Mouse (Mus musculus) liver, embryonic 12.5 days (tissue): ENCODE measurements at regions not wholly inside any gene's neighbourhood (a gene's known extent, or its start where the extent isn't known, plus 50 kb on each side); places are given as distances from the start of the nearest gene placed in this dataset.

Experiments used
- ATAC-seq: fragments of 200-750 bp; cut with Nextera tagmentation; 2 replicates; pipeline ENCODE4 v1.8.0; 2017; ENCODE audit warnings: moderate number of reproducible peaks, mild to moderate bottlenecking, moderate library complexity
- H3K27ac ChIP-seq: fragments of 300-500 bp; sonication (generic); 2 replicates; pipeline ENCODE4 v1.5.1; 2016; ENCODE audit warnings: mild to moderate bottlenecking
- H3K27me3 ChIP-seq: fragments of 300-500 bp; sonication (generic); replicated peaks from 2 replicates; pipeline ENCODE4 v1.6.1; 2016; ENCODE audit warnings: mild to moderate bottlenecking, moderate library complexity
- H3K36me3 ChIP-seq: fragments of 300-500 bp; sonication (generic); 2 replicates; pipeline ENCODE4 v1.6.1; 2016; ENCODE audit warnings: mild to moderate bottlenecking, moderate library complexity
- H3K4me1 ChIP-seq: fragments of 300-500 bp; sonication (generic); 2 replicates; pipeline ENCODE4 v1.6.1; 2016
- H3K4me2 ChIP-seq: fragments of 300-500 bp; sonication (generic); 2 replicates; pipeline ENCODE4 v1.6.1; 2016; ENCODE audit warnings: mild to moderate bottlenecking, moderate library complexity
- H3K4me3 ChIP-seq: fragments of 300-500 bp; sonication (generic); 2 replicates; pipeline ENCODE4 v1.5.1; 2016; ENCODE audit warnings: mild to moderate bottlenecking, moderate library complexity
- H3K9ac ChIP-seq: fragments of 300-500 bp; sonication (generic); 2 replicates; pipeline ENCODE4 v1.6.1; 2016; ENCODE audit warnings: mild to moderate bottlenecking, moderate library complexity
- H3K9me3 ChIP-seq: fragments of 300-500 bp; sonication (generic); replicated peaks from 2 replicates; pipeline ENCODE4 v1.6.1; 2016; ENCODE audit warnings: mild to moderate bottlenecking, moderate library complexity
- WGBS: fragments of 180-500 bp; shearing (Covaris S2); methylation state at CpG from one replicate; pipeline ENCODE4 v1.1.7; 2016; ENCODE audit not compliant: insufficient replicate concordance; 5-methylcytosine and 5-hydroxymethylcytosine counted together

DNA sequence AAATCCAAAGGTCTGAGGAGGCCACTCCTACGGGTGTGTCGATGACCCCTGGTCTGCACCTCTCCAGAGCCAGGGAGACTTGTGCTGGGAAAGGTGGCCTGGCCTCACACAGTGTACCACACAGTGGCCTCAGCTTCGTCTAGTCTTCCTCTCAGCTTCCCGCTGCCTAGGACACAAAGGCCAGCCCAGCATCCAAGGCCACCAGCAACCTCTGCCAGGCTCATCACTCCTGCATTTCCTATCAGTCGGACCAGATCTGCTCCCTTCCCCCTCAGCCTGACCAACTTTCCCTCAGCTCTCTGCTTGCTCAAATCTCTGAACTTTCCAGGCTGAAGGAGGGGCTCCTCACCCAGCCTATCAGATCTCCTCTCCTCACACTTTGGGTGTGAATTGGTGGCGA, 213.8 kb downstream of the Rplp1 start:
- WGBS: 29% methylated on average over 6 of the region's 6 CpGs
- peaks cover 56% of the 10 kb centered on the region for H3K27me3 ChIP-seq
- no peak for ATAC-seq

DNA sequence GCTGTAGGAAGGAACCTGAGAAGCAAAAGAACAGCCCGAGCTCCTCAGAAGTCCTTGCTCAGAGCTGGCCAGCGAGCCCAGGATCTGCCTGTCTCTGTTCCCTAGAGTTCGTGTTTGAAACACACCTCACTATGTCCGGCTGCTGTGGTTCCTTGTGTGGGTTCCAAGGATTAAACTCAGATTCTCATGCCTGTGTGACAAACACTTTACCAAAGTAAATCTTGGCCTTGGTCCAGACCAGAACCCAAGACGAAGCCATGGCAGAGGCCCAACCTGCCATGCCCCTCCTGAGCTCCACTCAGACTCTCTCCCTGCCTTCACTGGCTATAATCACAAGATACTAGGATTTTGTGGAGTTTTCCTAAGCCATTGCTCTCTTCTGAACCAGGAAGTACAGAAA, 214.7 kb downstream of the Rplp1 start:
- no peak overlapping the region for H3K27ac ChIP-seq
- WGBS: 69% methylated on average over 5 of the region's 5 CpGs
- H3K27me3 ChIP-seq: peaks cover 52% of the 10 kb centered on the region

More for the DNA sequence above, 213.8 kb downstream of the Rplp1 start:
- Histone ChIP-seq H3K27ac (no peak overlapping the region), H3K36me3 (no peaks in the 10 kb centered on the region), H3K9ac (no peak overlapping the region), H3K4me2 (no peak overlapping the region), H3K4me3 (no peak overlapping the region), H3K9me3 (no peaks in the 10 kb centered on the region), H3K4me1 (peaks cover 4% of the 10 kb centered on the region)

DNA sequence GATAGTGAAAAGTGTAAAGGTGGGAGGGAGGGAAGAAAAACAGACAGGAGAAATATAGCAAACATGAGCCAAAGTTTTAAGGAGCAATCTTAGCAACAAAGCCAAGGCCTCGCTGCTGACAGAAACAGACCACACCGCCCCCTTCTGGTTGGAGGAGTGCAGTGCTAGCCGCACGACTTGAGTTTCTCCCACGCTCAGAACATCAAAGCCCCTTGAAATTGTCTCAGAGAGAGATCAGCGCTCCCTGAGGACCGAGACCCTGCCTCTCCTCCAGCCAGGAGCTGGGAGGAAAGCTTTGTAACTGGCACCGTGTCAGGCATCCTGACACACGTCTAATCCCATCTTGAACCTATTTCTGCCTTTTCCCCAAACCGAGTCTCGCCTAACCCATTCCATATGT, 216.4 kb downstream of the Rplp1 start:
- H3K9ac ChIP-seq: no peak overlapping the region
- H3K27ac ChIP-seq: no peak overlapping the region
- H3K9me3 ChIP-seq: no peaks in the 10 kb centered on the region
- H3K36me3 ChIP-seq: no peaks in the 10 kb centered on the region
- H3K4me2 ChIP-seq: no peak overlapping the region
- H3K4me1 ChIP-seq: peaks cover 5% of the 10 kb centered on the region
- no peak for ATAC-seq
- WGBS: 15% methylated on average over 11 of the region's 11 CpGs
- no peak overlapping the region for H3K4me3 ChIP-seq
- peaks cover 56% of the 10 kb centered on the region for H3K27me3 ChIP-seq

More for the DNA sequence above, 214.7 kb downstream of the Rplp1 start:
- ATAC-seq: no peak
- no peak overlapping the region for H3K4me2 ChIP-seq
- H3K9me3 ChIP-seq: no peaks in the 10 kb centered on the region
- H3K4me1 ChIP-seq: peaks cover 5% of the 10 kb centered on the region
- no peak overlapping the region for H3K4me3 ChIP-seq
- no peak overlapping the region for H3K9ac ChIP-seq
- H3K36me3 ChIP-seq: no peaks in the 10 kb centered on the region

DNA sequence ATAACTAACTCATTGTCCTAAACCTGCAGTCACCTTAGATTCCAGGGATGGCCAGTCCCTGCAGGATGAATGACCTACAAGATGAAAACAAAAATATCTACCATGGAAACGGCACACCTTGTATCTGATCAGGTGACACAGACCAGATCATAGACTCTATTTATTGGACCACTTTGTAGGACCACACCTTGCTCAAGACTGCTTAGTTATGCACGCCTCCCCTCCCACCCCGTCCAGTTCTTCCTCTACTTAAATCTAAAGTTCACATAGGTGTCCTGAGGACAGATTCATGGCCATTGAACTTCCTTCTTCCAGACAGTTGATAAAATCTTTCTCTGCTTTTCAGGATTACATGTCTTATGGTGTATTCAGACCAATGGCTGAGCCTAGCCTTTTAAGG, 217.5 kb downstream of the Rplp1 start:
- ATAC-seq: no peak
- WGBS: 72% methylated on average over 3 of the region's 3 CpGs

DNA sequence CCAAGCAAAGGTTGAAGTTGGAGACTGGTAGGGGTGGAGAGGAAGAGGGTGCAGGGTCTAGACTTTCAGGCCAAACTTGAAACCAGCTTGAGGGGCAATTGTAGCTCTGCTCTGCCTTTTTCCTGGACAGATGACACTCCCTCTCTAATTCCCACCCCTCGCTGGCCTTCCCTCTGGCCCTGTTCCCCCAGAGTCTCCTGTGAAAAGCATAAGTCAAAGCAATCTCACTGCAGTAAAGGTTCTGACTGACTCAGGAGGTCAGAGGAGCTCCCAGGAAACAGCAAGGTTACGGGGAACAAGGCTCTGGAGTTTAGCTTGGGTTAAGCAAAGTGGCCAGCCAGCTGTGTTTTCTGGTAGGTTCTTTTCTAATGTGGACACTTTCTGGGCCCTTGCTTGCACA, 218.5 kb downstream of the Rplp1 start:
- Histone ChIP-seq H3K4me2 (no peak overlapping the region), H3K4me1 (peaks cover 5% of the 10 kb centered on the region; the same call in 1 of the 2 replicates), H3K9me3 (no peaks in the 10 kb centered on the region), H3K27me3 (peaks cover 53% of the 10 kb centered on the region), H3K9ac (no peak overlapping the region), H3K36me3 (no peaks in the 10 kb centered on the region), H3K27ac (no peak overlapping the region), H3K4me3 (no peak overlapping the region)
- no peak for ATAC-seq
- 66% methylated on average over 2 of the region's 2 CpGs for WGBS

More for the DNA sequence above, 217.5 kb downstream of the Rplp1 start:
- peaks cover 60% of the 10 kb centered on the region for H3K27me3 ChIP-seq
- no peak overlapping the region for H3K27ac ChIP-seq
- H3K36me3 ChIP-seq: no peaks in the 10 kb centered on the region
- H3K4me1 ChIP-seq: peaks cover 5% of the 10 kb centered on the region; the same call in 1 of the 2 replicates
- H3K9ac ChIP-seq: no peak overlapping the region
- no peak overlapping the region for H3K4me3 ChIP-seq
- no peak overlapping the region for H3K4me2 ChIP-seq
- no peaks in the 10 kb centered on the region for H3K9me3 ChIP-seq

DNA sequence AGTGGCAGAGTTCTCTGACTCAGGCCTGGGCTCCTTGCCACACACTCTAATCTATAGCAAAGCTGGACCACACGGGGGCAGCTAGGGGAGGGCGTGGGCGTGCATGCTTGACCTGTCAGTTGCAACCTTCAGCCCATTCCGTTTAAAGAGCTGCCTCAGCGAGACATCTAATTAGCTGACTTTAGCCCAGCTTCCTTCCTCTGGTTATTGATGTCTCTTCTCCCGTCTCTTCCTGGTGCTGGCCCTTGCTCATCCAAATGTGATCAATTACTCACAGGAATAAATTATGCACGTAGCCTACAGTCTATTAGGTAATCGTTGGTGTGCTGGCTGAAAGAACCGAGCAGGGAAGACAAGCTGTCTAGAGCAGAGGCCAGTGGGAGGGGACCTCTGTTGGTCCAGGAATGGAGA, 219.0 kb downstream of the Rplp1 start:
- 13% methylated on average over 9 of the region's 9 CpGs for WGBS
- no peak overlapping the region for H3K4me3 ChIP-seq
- no peak overlapping the region for H3K27ac ChIP-seq
- no peak for ATAC-seq
- peaks cover 49% of the 10 kb centered on the region for H3K27me3 ChIP-seq
- peaks cover 5% of the 10 kb centered on the region; the same call in 1 of the 2 replicates for H3K4me1 ChIP-seq
- no peaks in the 10 kb centered on the region for H3K9me3 ChIP-seq
- no peak overlapping the region for H3K4me2 ChIP-seq
- H3K9ac ChIP-seq: no peak overlapping the region
- H3K36me3 ChIP-seq: no peaks in the 10 kb centered on the region

DNA sequence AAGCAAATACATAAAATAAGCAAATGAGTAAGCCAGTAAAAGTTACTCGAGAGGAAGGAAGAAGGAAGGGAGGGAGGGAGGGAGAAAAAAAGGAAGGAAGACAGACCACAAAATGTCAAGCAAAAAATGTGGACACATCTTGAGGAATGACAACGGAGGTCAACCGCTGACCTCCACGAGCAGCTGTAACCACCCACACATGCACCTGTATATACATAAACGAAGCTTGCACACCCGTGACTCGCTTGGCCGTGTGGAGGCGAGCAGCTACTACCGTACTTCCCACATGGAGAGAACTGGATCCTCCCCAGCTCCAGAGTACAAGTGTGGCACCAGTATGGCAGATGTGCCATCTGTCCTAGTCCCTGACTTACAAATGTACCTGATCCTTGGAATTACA, 220.1 kb downstream of the Rplp1 start:
- peaks cover 38% of the 10 kb centered on the region for H3K27me3 ChIP-seq
- H3K4me3 ChIP-seq: no peak overlapping the region
- H3K36me3 ChIP-seq: no peaks in the 10 kb centered on the region
- H3K4me1 ChIP-seq: peaks cover 5% of the 10 kb centered on the region; the same call in 1 of the 2 replicates
- no peak for ATAC-seq
- no peak overlapping the region for H3K4me2 ChIP-seq
- no peak overlapping the region for H3K27ac ChIP-seq
- no peaks in the 10 kb centered on the region for H3K9me3 ChIP-seq
- no peak overlapping the region for H3K9ac ChIP-seq
- WGBS: 40% methylated on average over 10 of the region's 10 CpGs

DNA sequence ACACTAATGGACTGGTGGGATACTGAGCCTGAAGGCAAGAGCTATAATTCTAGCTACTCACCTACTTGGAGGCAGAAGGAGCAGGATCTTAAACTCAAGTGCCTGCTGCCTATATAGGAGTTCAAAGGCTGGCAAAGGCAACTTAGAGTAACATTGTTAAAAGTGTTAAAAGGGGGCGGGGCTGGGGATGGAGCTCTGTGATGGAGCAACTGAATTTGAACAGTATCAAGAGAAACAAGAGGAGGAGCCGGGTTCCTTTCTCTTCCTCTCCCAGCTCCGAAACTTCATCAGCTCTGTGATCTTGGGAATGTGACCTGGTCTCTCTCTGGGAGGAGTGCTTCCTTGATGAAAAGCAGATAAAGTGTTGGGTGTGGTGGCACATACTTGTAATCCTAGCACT, 223.6 kb downstream of the Rplp1 start:
- 53% methylated on average over 3 of the region's 3 CpGs for WGBS
- H3K4me3 ChIP-seq: no peak overlapping the region
- peaks cover 3% of the 10 kb centered on the region; the same call in 1 of the 2 replicates for H3K4me1 ChIP-seq
- no peaks in the 10 kb centered on the region for H3K36me3 ChIP-seq
- no peaks in the 10 kb centered on the region for H3K9me3 ChIP-seq
- no peak overlapping the region for H3K27ac ChIP-seq
- ATAC-seq: no peak
- peaks cover 24% of the 10 kb centered on the region for H3K27me3 ChIP-seq
- H3K9ac ChIP-seq: no peak overlapping the region
- H3K4me2 ChIP-seq: no peak overlapping the region

DNA sequence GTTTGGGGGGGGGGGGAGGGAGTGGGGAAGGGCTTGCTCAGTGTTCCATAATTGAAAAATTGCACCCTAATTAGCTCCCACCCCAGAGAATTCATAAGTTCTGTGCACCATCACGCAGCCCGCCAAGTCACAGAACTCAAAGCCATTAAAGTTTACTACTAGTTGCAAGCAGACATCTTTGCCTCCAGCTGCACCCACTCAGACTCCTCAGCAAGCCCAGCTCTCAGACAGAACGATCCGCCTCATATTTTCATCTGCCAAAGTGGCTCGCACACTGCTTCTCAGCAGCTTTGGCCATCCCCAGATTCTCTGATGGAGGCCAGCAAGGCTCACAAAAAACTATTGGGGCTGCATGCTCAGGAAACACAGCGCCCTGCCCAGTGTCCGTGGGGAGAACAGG, 224.4 kb downstream of the Rplp1 start:
- no peaks in the 10 kb centered on the region for H3K36me3 ChIP-seq
- no peak overlapping the region for H3K4me2 ChIP-seq
- ATAC-seq: no peak
- H3K4me1 ChIP-seq: no peaks in the 10 kb centered on the region
- WGBS: 83% methylated on average over 7 of the region's 7 CpGs
- no peak overlapping the region for H3K27ac ChIP-seq
- peaks cover 19% of the 10 kb centered on the region for H3K27me3 ChIP-seq
- H3K9ac ChIP-seq: no peak overlapping the region
- H3K4me3 ChIP-seq: no peak overlapping the region
- no peaks in the 10 kb centered on the region for H3K9me3 ChIP-seq

DNA sequence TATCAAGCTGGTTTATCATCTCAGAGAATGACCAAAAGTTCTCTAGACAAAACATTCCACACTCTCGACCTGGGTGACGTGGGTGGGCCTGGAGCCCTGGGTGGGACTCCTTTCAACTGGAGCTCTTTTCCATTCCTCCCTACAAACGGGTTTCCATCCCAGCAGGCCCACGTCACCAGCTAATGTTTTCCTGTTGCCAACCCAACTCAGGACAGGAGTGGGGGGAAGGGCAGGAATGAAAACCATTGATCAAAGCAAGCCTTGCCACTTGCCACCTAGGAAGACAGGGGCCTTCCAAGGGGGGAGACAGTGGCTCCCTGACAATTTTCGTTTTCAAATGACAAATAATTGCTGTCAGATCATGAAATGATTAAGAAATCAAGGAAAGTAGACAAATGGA, 224.8 kb downstream of the Rplp1 start:
- H3K27me3 ChIP-seq: peaks cover 19% of the 10 kb centered on the region
- no peak overlapping the region for H3K9ac ChIP-seq
- ATAC-seq: no peak
- H3K4me2 ChIP-seq: no peak overlapping the region
- whole genome bisulfite sequencing: 40% methylated on average over 5 of the region's 5 CpGs
- no peaks in the 10 kb centered on the region for H3K36me3 ChIP-seq
- H3K4me1 ChIP-seq: no peaks in the 10 kb centered on the region
- H3K9me3 ChIP-seq: no peaks in the 10 kb centered on the region
- H3K4me3 ChIP-seq: no peak overlapping the region
- no peak overlapping the region for H3K27ac ChIP-seq

DNA sequence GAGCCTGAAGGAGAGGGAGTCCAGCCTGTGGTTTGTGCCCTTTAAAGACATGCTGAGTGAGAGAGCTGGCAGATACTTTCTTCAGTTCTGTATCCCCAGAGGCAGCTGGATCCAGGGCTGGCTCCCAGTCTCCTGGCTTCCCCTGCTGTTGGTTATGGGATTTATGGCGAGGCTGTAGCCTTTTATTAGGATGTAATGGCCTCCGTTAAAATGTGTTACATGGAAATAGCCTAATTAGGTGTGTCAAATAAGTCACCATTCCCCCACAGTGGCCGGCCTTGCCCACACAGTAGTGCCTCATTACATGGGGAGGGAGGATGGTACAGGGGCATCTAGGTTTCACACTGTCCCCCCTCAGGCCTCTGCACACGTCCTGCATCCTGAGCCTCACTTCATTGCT, 230.8 kb downstream of the Rplp1 start:
- Histone ChIP-seq H3K27me3 (peaks cover 7% of the 10 kb centered on the region; the same call in 1 of the 2 replicates), H3K4me2 (no peak overlapping the region), H3K9ac (no peak overlapping the region), H3K4me3 (no peak overlapping the region), H3K36me3 (no peaks in the 10 kb centered on the region), H3K27ac (no peak overlapping the region), H3K9me3 (no peaks in the 10 kb centered on the region), H3K4me1 (peaks cover 16% of the 10 kb centered on the region)
- 73% methylated on average over 4 of the region's 4 CpGs for WGBS
- ATAC-seq: no peak

DNA sequence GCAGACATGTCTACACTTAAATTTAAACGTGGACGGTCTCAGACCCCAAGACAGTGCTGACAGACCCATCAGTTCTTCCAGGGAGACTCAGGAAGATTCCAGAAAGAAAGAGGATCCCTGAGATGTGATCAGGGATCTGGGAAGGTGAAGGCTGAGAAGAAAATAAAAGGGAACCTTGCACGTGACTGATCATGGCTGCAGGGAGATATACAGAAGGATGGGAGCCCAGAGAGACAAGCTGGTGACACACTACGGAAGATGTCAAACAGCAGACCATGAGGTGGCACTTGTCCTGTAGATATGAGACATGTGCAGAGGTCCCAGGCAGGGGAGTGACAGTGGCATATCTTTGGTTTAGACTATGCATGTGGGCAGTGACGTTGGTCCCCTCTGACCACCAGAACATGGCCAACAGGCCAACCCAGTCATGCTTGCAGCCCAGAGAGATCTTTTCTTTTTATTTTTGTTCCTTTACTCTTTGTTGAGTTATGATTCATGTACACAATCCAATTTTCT, 231.5 kb downstream of the Rplp1 start:
- no peak overlapping the region for H3K9ac ChIP-seq
- no peak overlapping the region for H3K27ac ChIP-seq
- H3K4me2 ChIP-seq: no peak overlapping the region
- no peaks in the 10 kb centered on the region for H3K36me3 ChIP-seq
- no peaks in the 10 kb centered on the region for H3K9me3 ChIP-seq
- no peak for ATAC-seq
- WGBS: 39% methylated on average over 5 of the region's 5 CpGs
- H3K4me3 ChIP-seq: no peak overlapping the region
- H3K27me3 ChIP-seq: peaks cover 7% of the 10 kb centered on the region; the same call in 1 of the 2 replicates
- peaks cover 16% of the 10 kb centered on the region for H3K4me1 ChIP-seq

DNA sequence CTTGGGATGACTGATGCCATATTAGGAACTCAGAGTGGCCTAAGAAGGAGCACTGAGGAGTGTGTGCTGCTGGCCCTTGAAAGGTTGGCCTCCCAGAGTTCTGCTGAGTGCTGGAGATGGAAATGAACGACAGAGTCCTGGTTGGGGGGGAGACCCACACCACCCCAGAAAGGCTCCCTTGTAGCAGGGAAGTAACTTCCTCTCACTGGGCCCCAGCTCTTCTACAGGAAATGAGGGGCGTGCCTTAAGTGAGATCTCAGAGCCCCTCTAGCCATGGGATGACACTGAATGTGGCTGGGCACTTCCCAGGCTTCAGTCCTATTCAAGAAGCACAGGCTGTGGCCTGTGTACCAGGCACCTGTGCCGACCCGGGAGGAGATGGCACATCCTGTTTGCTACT, 232.0 kb downstream of the Rplp1 start:
- H3K9ac ChIP-seq: no peak overlapping the region
- no peaks in the 10 kb centered on the region for H3K36me3 ChIP-seq
- 16% methylated on average over 4 of the region's 4 CpGs for WGBS
- H3K4me1 ChIP-seq: peaks cover 16% of the 10 kb centered on the region
- H3K27ac ChIP-seq: no peak overlapping the region
- no peak overlapping the region for H3K4me2 ChIP-seq
- H3K9me3 ChIP-seq: no peaks in the 10 kb centered on the region
- no peak for ATAC-seq
- peaks cover 7% of the 10 kb centered on the region; the same call in 1 of the 2 replicates for H3K27me3 ChIP-seq
- H3K4me3 ChIP-seq: no peak overlapping the region
